Mouse (Mus musculus): ENCODE data around the gene Calm2. TPM values are rescaled to one million over a fixed set of nuclear protein-coding genes. Genes with fewer than 3 reads are reported as not detected.

Gene Calm2
- total and polyA plus RNA-seq, 3 experiments, result 126 to 321 (median 208) TPM

GRCm38 (mm10) chr17:87472879-87473278, 26.1 kb upstream of the Calm2 start:
- H3K27me3 ChIP-seq (ENCODE audit: control insufficient read depth in 1 of 2, insufficient read depth in 2 of 2, low read length in 2 of 2), result no peaks in the 10 kb centered on the region
- TF ChIP-seq NELFE (IDR thresholded peaks at IDR 0.05; ENCODE audit: low read depth, low read length), result no peak
- no peak for TF ChIP-seq JUND (IDR thresholded peaks at IDR 0.05; ENCODE audit: low read depth, low read length)
- TF ChIP-seq MAX (IDR thresholded peaks at IDR 0.05; ENCODE audit: low read length), result no peak
- no peak for TF ChIP-seq GATA1 (IDR thresholded peaks at IDR 0.05; ENCODE audit: low read depth, low read length)
- TF ChIP-seq RCOR1 (IDR thresholded peaks at IDR 0.05; ENCODE audit: low read depth, low read length), result no peak
- no peak for TF ChIP-seq RAD21 (IDR thresholded peaks at IDR 0.05; ENCODE audit: low read depth, low read length)
- no peak for TF ChIP-seq SMC3 (IDR thresholded peaks at IDR 0.05; ENCODE audit: low read depth, low read length)
- TF ChIP-seq BHLHE40 (IDR thresholded peaks at IDR 0.05; ENCODE audit: borderline replicate concordance, low read depth, low read length), result no peak
- no peak for TF ChIP-seq E2F4 (IDR thresholded peaks at IDR 0.05; ENCODE audit: borderline replicate concordance, low read depth, low read length)
- no peaks in the 10 kb centered on the region for H3K9me3 ChIP-seq (replicated peaks; ENCODE audit: insufficient read depth, low read length)
- H3K79me2 ChIP-seq (ENCODE audit: control insufficient read depth, insufficient read depth, low read length, poor library complexity), result no peaks in the 10 kb centered on the region
- peaks cover 2 to 16% of the 10 kb centered on the region in 2 experiments for H3K4me1 ChIP-seq (ENCODE audit: control insufficient read depth in 1 of 2, insufficient read depth in 2 of 2, low read length in 2 of 2)
- no peak overlapping the region for H3K4me3 ChIP-seq (ENCODE audit: control insufficient read depth in 1 of 2, insufficient read depth in 1 of 2, low read depth in 2 of 2, low read length in 2 of 2)
- peaks cover 0 to 3% of the 10 kb centered on the region in 2 experiments; a peak in 2 of 4 replicates for H3K36me3 ChIP-seq (ENCODE audit: control insufficient read depth in 1 of 2, insufficient read depth in 2 of 2, low read length in 2 of 2)
- no peak for DNase-seq (ENCODE audit: low read depth, low spot score)
- no peak overlapping the region for H3K9ac ChIP-seq (ENCODE audit: control insufficient read depth, low read depth, low read length, poor library complexity, severe bottlenecking)
- H3K27ac ChIP-seq (ENCODE audit: control insufficient read depth, low read depth, low read length), result no peak overlapping the region

DNA sequence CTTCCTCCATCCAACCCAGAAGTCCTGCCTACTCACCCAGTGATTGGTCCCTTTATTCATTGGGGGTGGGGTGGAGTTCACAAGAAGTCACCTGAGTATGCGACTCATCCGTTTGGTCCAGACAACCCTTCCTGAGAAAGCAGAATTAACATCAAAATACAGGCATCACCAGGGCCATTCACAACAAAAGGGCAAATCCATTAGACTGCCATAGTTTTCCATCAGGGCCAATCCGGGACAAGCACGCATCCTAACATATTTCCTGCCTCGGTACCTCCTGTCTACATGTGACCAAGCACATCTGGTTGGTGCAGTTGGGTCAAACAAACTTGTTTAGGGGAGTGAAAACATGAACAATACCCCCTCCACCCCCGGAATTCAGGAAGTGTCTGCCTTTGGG, 24.9 kb upstream of the Calm2 start:
- no peak overlapping the region for H3K4me3 ChIP-seq (ENCODE audit: control insufficient read depth in 1 of 2, insufficient read depth in 1 of 2, low read depth in 2 of 2, low read length in 2 of 2)
- H3K9ac ChIP-seq (ENCODE audit: control insufficient read depth, low read depth, low read length, poor library complexity, severe bottlenecking), result no peak overlapping the region
- no peaks in the 10 kb centered on the region for H3K9me3 ChIP-seq (replicated peaks; ENCODE audit: insufficient read depth, low read length)
- TF ChIP-seq BHLHE40 (IDR thresholded peaks at IDR 0.05; ENCODE audit: borderline replicate concordance, low read depth, low read length) (no peak), ELF1 (IDR thresholded peaks at IDR 0.05; ENCODE audit: low read depth, low read length) (no peak), MAFK (IDR thresholded peaks at IDR 0.05; ENCODE audit: borderline replicate concordance, low read depth, low read length) (no peak), JUND (IDR thresholded peaks at IDR 0.05; ENCODE audit: low read depth, low read length) (no peak), UBTF (IDR thresholded peaks at IDR 0.05; ENCODE audit: borderline replicate concordance, insufficient read depth, low read depth, low read length) (no peak), CHD2 (IDR thresholded peaks at IDR 0.05; ENCODE audit: low read length) (no peak), RAD21 (IDR thresholded peaks at IDR 0.05; ENCODE audit: low read depth, low read length) (no peak)
- H3K4me1 ChIP-seq (ENCODE audit: control insufficient read depth in 1 of 2, insufficient read depth in 2 of 2, low read length in 2 of 2), result peaks cover 2 to 16% of the 10 kb centered on the region in 2 experiments
- no peaks in the 10 kb centered on the region for H3K27me3 ChIP-seq (ENCODE audit: control insufficient read depth in 1 of 2, insufficient read depth in 2 of 2, low read length in 2 of 2)
- no peak for DNase-seq (ENCODE audit: low read depth, low spot score)
- no peaks in the 10 kb centered on the region for H3K79me2 ChIP-seq (ENCODE audit: control insufficient read depth, insufficient read depth, low read length, poor library complexity)
- H3K36me3 ChIP-seq (ENCODE audit: control insufficient read depth in 1 of 2, insufficient read depth in 2 of 2, low read length in 2 of 2), result peaks cover 0 to 3% of the 10 kb centered on the region in 2 experiments; a peak in 2 of 4 replicates
- no peak overlapping the region for H3K27ac ChIP-seq (ENCODE audit: control insufficient read depth, low read depth, low read length)

GRCm38 (mm10) chr17:87470797-87471196, 24.1 kb upstream of the Calm2 start:
- H3K79me2 ChIP-seq (ENCODE audit: control insufficient read depth, insufficient read depth, low read length, poor library complexity), result no peaks in the 10 kb centered on the region
- peak; percentile 56 for DNase-seq (ENCODE audit: low read depth, low spot score)
- peak overlapping the region; percentile 64 to 76 for H3K4me3 ChIP-seq (ENCODE audit: control insufficient read depth in 1 of 2, insufficient read depth in 1 of 2, low read depth in 2 of 2, low read length in 2 of 2)
- H3K4me1 ChIP-seq (ENCODE audit: control insufficient read depth in 1 of 2, insufficient read depth in 2 of 2, low read length in 2 of 2), result peaks cover 2 to 16% of the 10 kb centered on the region in 2 experiments
- peak overlapping the region; percentile 64 for H3K9ac ChIP-seq (ENCODE audit: control insufficient read depth, low read depth, low read length, poor library complexity, severe bottlenecking)
- H3K27me3 ChIP-seq (ENCODE audit: control insufficient read depth in 1 of 2, insufficient read depth in 2 of 2, low read length in 2 of 2), result no peaks in the 10 kb centered on the region
- peak; percentile 10; the same call in 1 of the 2 replicates for TF ChIP-seq TAL1 (IDR thresholded peaks at IDR 0.05; ENCODE audit: low read length)
- TF ChIP-seq SIN3A (IDR thresholded peaks at IDR 0.05; ENCODE audit: low read length), result no peak
- TF ChIP-seq EP300 (IDR thresholded peaks at IDR 0.05; ENCODE audit: low read depth in 1 of 2, low read length in 2 of 2), result peak in 1 of 2 experiments; percentile 21; a peak in 2 of 4 replicates
- peak; percentile 28; the same call in 1 of the 2 replicates for TF ChIP-seq TCF12 (IDR thresholded peaks at IDR 0.05; ENCODE audit: low read depth, low read length)
- TF ChIP-seq ETS1 (IDR thresholded peaks at IDR 0.05; ENCODE audit: low read depth, low read length), result 0 out of 2 replicates have a peak, but pooled peaks have one; percentile 37
- TF ChIP-seq GATA1 (IDR thresholded peaks at IDR 0.05; ENCODE audit: low read depth, low read length), result peak; percentile 54
- H3K9me3 ChIP-seq (replicated peaks; ENCODE audit: insufficient read depth, low read length), result no peaks in the 10 kb centered on the region
- H3K27ac ChIP-seq (ENCODE audit: control insufficient read depth, low read depth, low read length), result peak overlapping the region; percentile 82
- peaks cover 0 to 3% of the 10 kb centered on the region in 2 experiments; a peak in 2 of 4 replicates for H3K36me3 ChIP-seq (ENCODE audit: control insufficient read depth in 1 of 2, insufficient read depth in 2 of 2, low read length in 2 of 2)

Measured in MEL (cell line).